Mouse (Mus musculus) heart, embryonic 11.5 days (tissue): ENCODE measurements around the gene Ctnnd2. TPM values are rescaled to one million over a fixed set of nuclear protein-coding genes. Genes with fewer than 3 reads are reported as not detected.
A peak's percentile ranks its signal among the peaks of the same experiment; 100 is the strongest.
"Not testable (repeated sequence)": the region's sequence is repeated elsewhere in the genome, so short reads cannot be mapped to it uniquely, and the experiment has no call there.

Experiments used
- ATAC-seq: fragments of 200-750 bp; cut with Nextera tagmentation; replicated peaks from 2 replicates; pipeline ENCODE4 v1.8.0; 2017; ENCODE audit warnings: moderate library complexity; ENCODE audit not compliant: insufficient number of reproducible peaks, low FRiP score, low TSS enrichment
- H3K27ac ChIP-seq: fragments of 300-500 bp; sonication (generic); 2 replicates; pipeline ENCODE4 v1.5.1; 2014; ENCODE audit warnings: mild to moderate bottlenecking, low read depth, low read length
- H3K27me3 ChIP-seq: fragments of 300-500 bp; sonication (generic); 2 replicates; pipeline ENCODE4 v1.6.1; 2014; ENCODE audit warnings: mild to moderate bottlenecking, low read length, mixed read lengths; ENCODE audit not compliant: control insufficient read depth, insufficient read depth
- H3K36me3 ChIP-seq: fragments of 300-500 bp; sonication (generic); 2 replicates; pipeline ENCODE4 v1.6.1; 2014; ENCODE audit warnings: mild to moderate bottlenecking, low read length, moderate library complexity, mixed read lengths; ENCODE audit not compliant: control insufficient read depth, insufficient read depth
- H3K4me1 ChIP-seq: fragments of 300-500 bp; sonication (generic); 2 replicates; pipeline ENCODE4 v1.6.1; 2014; ENCODE audit warnings: low read length; ENCODE audit not compliant: control insufficient read depth, insufficient read depth
- H3K4me2 ChIP-seq: fragments of 300-500 bp; sonication (generic); 2 replicates; pipeline ENCODE4 v1.6.1; 2014; ENCODE audit warnings: mild to moderate bottlenecking, moderate library complexity
- H3K4me3 ChIP-seq: fragments of 300-500 bp; sonication (generic); 2 replicates; pipeline ENCODE4 v1.5.1; 2014; ENCODE audit warnings: low read depth, low read length
- H3K9ac ChIP-seq: fragments of 300-500 bp; sonication (generic); 2 replicates; pipeline ENCODE4 v1.6.1; 2014; ENCODE audit warnings: mild to moderate bottlenecking, low read depth, low read length, moderate library complexity
- H3K9me3 ChIP-seq: fragments of 300-500 bp; sonication (generic); replicated peaks from 2 replicates; pipeline ENCODE4 v1.6.1; 2016; ENCODE audit warnings: low read length; ENCODE audit not compliant: control insufficient read depth
- WGBS: fragments of 180-500 bp; shearing (Covaris S2); extraction: QIAGEN DNeasy Blood & Tissue Kit; methylation state at CpG from one replicate; pipeline ENCODE4 v1.1.7; 2014; ENCODE audit not compliant: insufficient replicate concordance; 5-methylcytosine and 5-hydroxymethylcytosine counted together
- polyA plus RNA-seq: library from polyadenylated mRNA; unstranded; fragments of >200 nt; fragmentation: Nextera tagmentation; extraction: Ambion mirVana; gene quantifications from 2 replicates; pipeline ENCODE4 v1.2.1, GENCODE M21; 2014

The Ctnnd2 gene
- polyA plus RNA-seq, result 2.0 and 2.1 TPM in 2 replicates

DNA sequence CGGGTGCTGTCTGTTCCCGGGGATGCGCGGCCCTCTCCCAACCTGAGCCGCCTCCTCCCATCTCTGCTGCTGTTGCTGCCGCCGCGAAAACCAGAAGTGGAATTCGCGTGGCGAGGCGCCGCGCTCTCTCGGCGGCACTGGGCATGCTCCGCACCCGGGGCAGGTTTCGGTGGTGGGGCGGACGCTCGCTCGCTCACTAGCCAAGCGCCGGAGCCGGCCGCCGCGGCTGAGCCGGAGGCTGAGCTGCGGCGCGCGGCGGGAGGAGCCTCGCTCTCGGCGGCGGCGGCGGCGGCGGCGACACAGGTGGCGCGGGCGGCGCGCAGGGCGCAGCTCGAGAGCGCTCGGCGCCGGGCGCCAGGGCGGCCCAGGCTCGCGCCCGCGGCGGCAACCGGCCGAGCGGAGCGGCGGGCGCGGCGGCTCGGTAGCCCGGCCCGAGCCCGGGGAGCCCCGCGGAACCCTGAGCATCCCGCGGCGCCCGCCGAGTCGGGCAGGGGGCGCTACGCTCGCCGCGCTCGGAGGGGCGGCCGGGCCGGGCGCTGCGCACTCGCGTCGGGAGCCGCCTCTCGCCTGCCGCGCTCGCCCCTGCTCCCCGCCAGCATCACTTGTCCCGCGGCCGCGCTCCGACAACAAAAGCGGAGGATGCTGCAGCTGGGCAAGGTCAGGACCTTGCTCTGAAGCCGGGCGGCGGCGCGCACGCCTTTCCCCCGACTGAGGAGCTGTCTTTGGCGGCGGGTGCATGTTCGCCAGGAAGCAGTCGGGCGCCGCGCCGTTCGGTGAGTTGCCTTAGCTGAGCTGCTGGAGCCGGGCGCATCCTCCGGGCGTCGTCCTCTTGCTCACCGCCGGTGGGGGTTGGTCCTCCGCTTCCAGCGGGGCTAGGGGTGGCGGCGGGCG is at the start of gene Ctnnd2:
TSS of gene Ctnnd2 (plus strand) at position 203 of the 891 bp plus-strand sequence.
- Histone ChIP-seq H3K4me1 (no peaks in the 10 kb centered on the region), H3K4me2 (peak within 1 kb of the TSS; percentile 99), H3K27ac (no peak within 1 kb of the TSS), H3K27me3 (peaks cover 22% of the 10 kb centered on the region), H3K9ac (peak within 1 kb of the TSS; percentile 58; the same call in 1 of the 2 replicates), H3K4me3 (peak within 1 kb of the TSS; percentile 72), H3K36me3 (no peaks in the 10 kb centered on the region), H3K9me3 (no peaks in the 10 kb centered on the region)
- WGBS, result under 1% methylated on average over 102 of the region's 136 CpGs
- peak; percentile 71 for ATAC-seq

DNA sequence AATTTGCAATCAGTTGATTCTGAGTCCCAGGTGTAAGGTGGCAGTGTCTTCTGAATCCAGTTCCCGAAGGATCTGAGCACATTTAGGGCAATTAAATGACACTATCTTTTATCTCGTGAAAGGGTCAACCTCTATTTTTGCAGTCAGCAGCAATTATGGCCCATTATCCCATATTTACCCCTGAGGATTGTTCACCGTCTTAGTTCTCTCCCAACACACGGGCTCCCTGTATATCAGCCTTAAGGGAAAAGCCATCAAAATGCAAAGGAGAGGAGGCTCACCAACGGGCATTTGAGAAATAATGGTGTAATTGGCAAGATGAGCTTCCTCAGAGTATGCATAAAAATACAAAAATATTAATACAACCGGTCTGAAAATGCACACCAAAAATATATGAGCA is 41.7 kb upstream of the Ctnnd2 start:
- H3K9ac ChIP-seq, result no peak overlapping the region
- H3K4me1 ChIP-seq, result no peaks in the 10 kb centered on the region
- H3K27ac ChIP-seq, result no peak overlapping the region
- no peak overlapping the region for H3K4me2 ChIP-seq
- WGBS, result 74% methylated on average over 6 of the region's 6 CpGs
- ATAC-seq, result no peak
- no peaks in the 10 kb centered on the region for H3K36me3 ChIP-seq
- no peak overlapping the region for H3K4me3 ChIP-seq
- H3K9me3 ChIP-seq, result no peaks in the 10 kb centered on the region
- no peaks in the 10 kb centered on the region for H3K27me3 ChIP-seq

DNA sequence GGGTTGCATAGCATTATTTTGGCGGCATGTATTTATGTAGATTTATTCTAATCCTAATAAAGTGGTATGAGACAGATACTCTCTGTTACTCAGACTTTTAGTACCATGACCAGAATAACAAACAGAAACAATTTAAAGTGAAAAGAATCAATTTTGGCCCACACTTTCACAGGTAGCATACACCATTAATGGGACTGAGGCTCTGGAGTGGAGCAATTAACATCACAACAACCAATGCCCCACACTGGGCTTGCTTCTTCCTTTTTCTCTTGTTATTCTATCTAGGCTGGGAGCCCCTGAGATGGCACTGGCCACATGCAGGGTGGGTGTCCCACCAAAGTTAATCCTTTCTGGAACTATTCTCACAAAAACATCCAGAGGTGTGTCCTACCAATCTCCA is 32.8 kb upstream of the Ctnnd2 start:
- WGBS, result 51% methylated on average over 1 of the region's 1 CpGs
- not testable (repeated sequence) for H3K9me3 ChIP-seq, H3K4me3 ChIP-seq, H3K27me3 ChIP-seq, H3K9ac ChIP-seq, H3K36me3 ChIP-seq, ATAC-seq, H3K27ac ChIP-seq, H3K4me2 ChIP-seq, H3K4me1 ChIP-seq

DNA sequence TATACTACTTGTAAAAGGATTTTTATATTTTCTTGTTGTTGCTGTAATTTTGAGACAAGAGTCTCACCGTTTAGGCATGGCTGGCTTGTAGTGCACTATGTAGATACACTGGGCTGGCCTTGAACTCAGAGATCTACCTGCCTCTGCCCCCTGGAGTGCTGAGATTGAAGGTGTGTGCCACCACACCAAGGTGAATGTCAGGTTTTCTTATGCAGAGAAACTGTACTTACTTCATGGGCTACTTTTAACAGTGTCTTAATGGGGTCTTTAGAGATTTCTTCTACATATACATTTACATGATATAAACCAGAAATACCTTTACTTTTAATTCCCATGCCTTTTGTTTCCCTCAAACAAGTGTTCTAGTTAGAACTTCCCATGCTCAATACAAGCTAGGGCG is 27.0 kb upstream of the Ctnnd2 start:
- Histone ChIP-seq H3K9me3 (no peaks in the 10 kb centered on the region), H3K27me3 (no peaks in the 10 kb centered on the region), H3K4me2 (no peak overlapping the region), H3K4me3 (no peak overlapping the region), H3K27ac (no peak overlapping the region), H3K36me3 (no peaks in the 10 kb centered on the region), H3K9ac (no peak overlapping the region), H3K4me1 (no peaks in the 10 kb centered on the region)
- WGBS, result 71% methylated on average over 2 of the region's 2 CpGs
- no peak for ATAC-seq

DNA sequence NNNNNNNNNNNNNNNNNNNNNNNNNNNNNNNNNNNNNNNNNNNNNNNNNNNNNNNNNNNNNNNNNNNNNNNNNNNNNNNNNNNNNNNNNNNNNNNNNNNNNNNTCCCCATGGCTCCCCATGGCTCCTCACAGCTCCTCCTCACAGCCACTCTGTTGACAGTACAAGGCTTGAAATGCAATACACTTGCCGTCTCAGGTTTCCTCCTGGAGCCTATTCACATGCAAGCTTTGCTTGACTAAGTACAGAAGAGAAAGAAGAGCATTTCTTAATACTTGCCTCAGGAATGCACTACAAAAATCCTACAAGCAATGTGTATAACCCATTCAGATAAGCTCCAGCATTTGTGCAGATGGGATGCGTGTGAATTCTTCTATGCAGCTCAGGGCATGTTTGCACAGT is 20.2 kb upstream of the Ctnnd2 start:
- no peaks in the 10 kb centered on the region for H3K36me3 ChIP-seq
- H3K9ac ChIP-seq, result no peak overlapping the region
- no peak overlapping the region for H3K27ac ChIP-seq
- no peaks in the 10 kb centered on the region for H3K27me3 ChIP-seq
- whole genome bisulfite sequencing, result 45% methylated on average over 2 of the region's 2 CpGs
- no peak overlapping the region for H3K4me2 ChIP-seq
- no peak overlapping the region for H3K4me3 ChIP-seq
- no peak for ATAC-seq
- no peaks in the 10 kb centered on the region for H3K9me3 ChIP-seq
- H3K4me1 ChIP-seq, result no peaks in the 10 kb centered on the region

DNA sequence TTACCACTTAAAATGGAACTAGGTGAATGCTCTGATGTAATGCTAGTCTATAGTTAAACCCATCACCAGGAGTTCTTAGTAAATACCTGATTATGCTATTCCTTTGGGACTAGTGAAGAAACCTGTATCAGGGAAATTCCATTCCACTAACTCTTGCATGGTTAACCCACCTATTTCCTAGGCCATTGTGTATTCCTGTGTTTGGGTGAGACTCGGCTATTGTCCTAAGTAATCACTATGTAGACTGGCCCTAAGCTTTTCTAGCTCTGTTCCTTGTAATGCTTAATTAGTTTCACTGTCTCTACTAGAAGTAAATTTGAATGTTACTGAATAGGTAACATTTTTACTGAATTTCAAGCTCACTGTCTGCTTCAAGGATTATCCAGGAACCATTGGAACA is 14.4 kb upstream of the Ctnnd2 start:
- 74% methylated on average over 1 of the region's 1 CpGs for WGBS
- H3K27ac ChIP-seq, result no peak overlapping the region
- no peaks in the 10 kb centered on the region for H3K27me3 ChIP-seq
- H3K4me3 ChIP-seq, result no peak overlapping the region
- ATAC-seq, result no peak
- H3K9me3 ChIP-seq, result no peaks in the 10 kb centered on the region
- no peak overlapping the region for H3K4me2 ChIP-seq
- no peaks in the 10 kb centered on the region for H3K36me3 ChIP-seq
- no peaks in the 10 kb centered on the region for H3K4me1 ChIP-seq
- no peak overlapping the region for H3K9ac ChIP-seq

DNA sequence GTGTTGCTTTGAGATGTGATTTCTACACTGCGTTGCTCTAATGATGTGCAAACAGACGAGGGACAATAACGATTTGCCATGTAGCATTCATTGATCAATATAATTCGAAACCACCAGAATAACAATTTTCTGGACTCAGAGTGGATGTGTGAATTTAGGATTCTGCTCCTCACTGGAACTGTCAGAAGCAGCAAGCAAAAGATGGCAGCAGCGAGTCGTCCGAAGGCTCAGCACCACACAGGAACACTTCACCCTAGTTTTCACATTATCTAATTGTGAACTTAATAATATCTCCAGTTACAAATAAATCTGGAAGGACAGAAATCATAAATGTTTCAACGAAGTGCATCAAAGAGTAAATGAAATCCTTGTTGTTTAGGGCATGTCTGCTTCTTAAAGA is 2.4 kb upstream of the Ctnnd2 start:
- no peak for ATAC-seq
- no peaks in the 10 kb centered on the region for H3K36me3 ChIP-seq
- H3K4me2 ChIP-seq, result no peak overlapping the region
- 71% methylated on average over 8 of the region's 8 CpGs for WGBS
- peaks cover 22% of the 10 kb centered on the region for H3K27me3 ChIP-seq
- H3K9me3 ChIP-seq, result no peaks in the 10 kb centered on the region
- H3K9ac ChIP-seq, result no peak overlapping the region
- H3K27ac ChIP-seq, result no peak overlapping the region
- no peak overlapping the region for H3K4me3 ChIP-seq
- H3K4me1 ChIP-seq, result no peaks in the 10 kb centered on the region

DNA sequence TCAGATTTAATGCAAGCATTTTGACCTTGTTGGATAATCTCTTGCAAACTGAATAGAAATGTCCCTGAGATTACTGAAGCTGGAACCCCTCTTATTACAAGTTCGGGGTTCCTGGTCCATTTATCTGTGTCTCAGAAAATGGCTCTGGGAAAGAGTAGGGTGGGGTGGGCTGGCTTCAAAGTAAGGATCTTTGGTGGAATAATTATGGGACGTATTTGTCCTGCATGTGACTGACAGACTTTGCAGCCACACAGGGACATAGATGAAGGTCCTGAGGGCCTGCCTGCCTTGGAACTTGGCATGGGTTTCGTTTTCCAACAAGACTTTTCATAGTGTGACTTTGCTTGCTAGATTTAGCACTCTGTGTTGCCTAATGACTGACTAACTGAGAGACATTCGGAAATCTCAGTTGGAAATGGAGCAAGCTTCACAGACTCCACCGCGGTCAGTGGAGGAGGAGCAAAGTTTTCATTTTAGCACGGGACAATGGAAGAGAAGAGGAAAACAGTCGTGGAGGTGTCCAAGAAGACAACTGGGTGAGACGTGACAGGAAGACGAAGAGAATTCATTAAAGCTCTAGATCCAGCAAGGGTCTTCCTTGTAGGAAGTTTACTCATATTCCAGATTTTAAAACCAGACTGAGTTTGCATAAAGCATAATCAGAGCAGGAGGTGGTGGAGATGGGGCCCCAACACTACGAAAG is 749 bp upstream of the Ctnnd2 start:
- peaks cover 22% of the 10 kb centered on the region for H3K27me3 ChIP-seq
- 21% methylated on average over 11 of the region's 11 CpGs for WGBS
- H3K4me3 ChIP-seq, result peak overlapping the region; percentile 72
- no peak overlapping the region for H3K27ac ChIP-seq
- no peaks in the 10 kb centered on the region for H3K36me3 ChIP-seq
- H3K4me1 ChIP-seq, result no peaks in the 10 kb centered on the region
- H3K4me2 ChIP-seq, result peak overlapping the region; percentile 99
- no peak for ATAC-seq
- H3K9ac ChIP-seq, result no peak overlapping the region
- no peaks in the 10 kb centered on the region for H3K9me3 ChIP-seq
